Mouse (Mus musculus) hindbrain, embryonic 11.5 days (tissue): ENCODE results near the gene Batf. TPM values are rescaled to one million over a fixed set of nuclear protein-coding genes. Genes with fewer than 3 reads are reported as not detected.

ENCODE experiments used
- ATAC-seq: fragments of 200-750 bp; cut with Nextera tagmentation; 2 replicates; pipeline ENCODE4 v1.8.0; 2017; ENCODE audit warnings: mild to moderate bottlenecking, moderate TSS enrichment, moderate library complexity; ENCODE audit not compliant: low FRiP score
- DNase-seq: peaks from one replicate; pipeline ENCODE4 v3.0.0-alpha.2; 2015; ENCODE audit warnings: low spot score
- H3K27ac ChIP-seq: fragments of 300-500 bp; sonication (generic); 2 replicates; pipeline ENCODE4 v1.5.1; 2014; ENCODE audit warnings: mild to moderate bottlenecking, low read depth, low read length
- H3K27me3 ChIP-seq: fragments of 300-500 bp; sonication (generic); 2 replicates; pipeline ENCODE4 v1.6.1; 2014; ENCODE audit warnings: mild to moderate bottlenecking, low read length, moderate library complexity, mixed read lengths; ENCODE audit not compliant: control insufficient read depth, insufficient read depth
- H3K36me3 ChIP-seq: fragments of 300-500 bp; sonication (generic); 2 replicates; pipeline ENCODE4 v1.6.1; 2014; ENCODE audit warnings: mild to moderate bottlenecking, low read length, moderate library complexity, mixed read lengths; ENCODE audit not compliant: control insufficient read depth, insufficient read depth
- H3K4me1 ChIP-seq: fragments of 300-500 bp; sonication (generic); replicated peaks from 2 replicates; pipeline ENCODE4 v1.6.1; 2014; ENCODE audit warnings: low read length, mixed read lengths; ENCODE audit not compliant: control insufficient read depth, insufficient read depth
- H3K4me2 ChIP-seq: fragments of 300-500 bp; sonication (generic); replicated peaks from 2 replicates; pipeline ENCODE4 v1.6.1; 2014; ENCODE audit warnings: mild to moderate bottlenecking, low read depth, low read length
- H3K4me3 ChIP-seq: fragments of 300-500 bp; sonication (generic); 2 replicates; pipeline ENCODE4 v1.5.1; 2014; ENCODE audit warnings: low read depth, low read length
- H3K9ac ChIP-seq: fragments of 300-500 bp; sonication (generic); 2 replicates; pipeline ENCODE4 v1.6.1; 2014; ENCODE audit warnings: low read depth, low read length
- H3K9me3 ChIP-seq: fragments of 300-500 bp; sonication (generic); 2 replicates; pipeline ENCODE4 v1.6.1; 2016; ENCODE audit warnings: low read length; ENCODE audit not compliant: control insufficient read depth
- WGBS: fragments of 180-500 bp; shearing (Covaris S2); extraction: QIAGEN DNeasy Blood & Tissue Kit; methylation state at CpG from one replicate; pipeline ENCODE4 v1.1.7; 2014; 5-methylcytosine and 5-hydroxymethylcytosine counted together
- polyA plus RNA-seq: library from polyadenylated mRNA; unstranded; fragments of >200 nt; fragmentation: Nextera tagmentation; extraction: Ambion mirVana; gene quantifications from 2 replicates; pipeline ENCODE4 v1.2.1, GENCODE M21; 2014

Batf gene
- polyA plus RNA-seq, 1 experiment from 2014 or later = 2.2 TPM

DNA sequence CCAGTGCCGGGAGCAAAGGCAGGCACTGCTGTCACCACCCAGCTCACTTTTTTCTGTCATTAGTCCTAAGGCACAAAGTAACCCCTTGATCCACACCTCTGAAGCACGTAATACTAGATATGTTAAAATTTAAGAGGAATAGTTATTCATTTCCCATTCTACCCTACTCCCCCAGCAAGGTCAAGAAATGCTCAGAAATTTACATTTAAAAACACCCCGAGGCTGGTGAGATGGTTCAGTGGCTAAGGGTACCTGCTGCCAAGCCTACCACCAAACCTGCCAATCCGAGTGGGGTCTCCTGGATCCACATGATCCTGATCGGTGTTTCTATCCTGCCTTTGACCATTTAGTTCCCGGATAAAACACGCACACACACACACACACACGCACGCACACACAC lies 63.4 kb downstream of the Batf start:
- ATAC-seq = no peak

DNA sequence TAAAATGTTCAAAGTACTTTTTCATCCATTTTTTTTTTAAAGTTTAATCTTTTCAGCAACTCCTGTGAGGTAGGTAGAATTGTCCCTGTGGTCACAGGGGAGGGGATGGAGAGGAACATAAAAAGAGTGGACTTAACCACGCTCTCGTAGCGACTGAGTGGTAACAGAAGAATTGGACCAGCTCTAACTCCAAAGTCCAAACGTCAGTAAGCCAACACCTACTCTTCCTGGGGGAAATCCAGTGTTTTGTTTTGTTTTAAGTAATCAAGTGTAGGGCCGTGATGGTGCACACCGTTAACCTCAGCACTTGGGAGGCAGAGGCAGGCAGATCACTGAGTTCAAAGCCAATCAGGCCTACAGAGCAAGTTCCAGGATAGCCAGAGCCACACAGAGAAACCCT lies 65.6 kb downstream of the Batf start:
- no peak overlapping the region for H3K27ac ChIP-seq
- 89% methylated on average over 6 of the region's 6 CpGs for WGBS
- H3K4me1 ChIP-seq = no peaks in the 10 kb centered on the region
- H3K36me3 ChIP-seq = no peaks in the 10 kb centered on the region
- DNase-seq (no peak), ATAC-seq (no peak)
- no peak overlapping the region for H3K4me3 ChIP-seq
- H3K4me2 ChIP-seq = no peak overlapping the region
- H3K27me3 ChIP-seq = no peaks in the 10 kb centered on the region
- no peaks in the 10 kb centered on the region for H3K9me3 ChIP-seq
- H3K9ac ChIP-seq = no peak overlapping the region

More for the DNA sequence above, 63.4 kb downstream of the Batf start:
- no peak for DNase-seq
- H3K27me3 ChIP-seq = peaks cover 3% of the 10 kb centered on the region; the same call in 1 of the 2 replicates
- no peak overlapping the region for H3K9ac ChIP-seq
- H3K4me1 ChIP-seq = peaks cover 3% of the 10 kb centered on the region; the same call in 1 of the 2 replicates
- no peak overlapping the region for H3K27ac ChIP-seq
- H3K9me3 ChIP-seq = no peaks in the 10 kb centered on the region
- H3K4me2 ChIP-seq = no peak overlapping the region
- 92% methylated on average over 9 of the region's 9 CpGs for WGBS
- no peak overlapping the region for H3K4me3 ChIP-seq
- no peaks in the 10 kb centered on the region for H3K36me3 ChIP-seq

DNA sequence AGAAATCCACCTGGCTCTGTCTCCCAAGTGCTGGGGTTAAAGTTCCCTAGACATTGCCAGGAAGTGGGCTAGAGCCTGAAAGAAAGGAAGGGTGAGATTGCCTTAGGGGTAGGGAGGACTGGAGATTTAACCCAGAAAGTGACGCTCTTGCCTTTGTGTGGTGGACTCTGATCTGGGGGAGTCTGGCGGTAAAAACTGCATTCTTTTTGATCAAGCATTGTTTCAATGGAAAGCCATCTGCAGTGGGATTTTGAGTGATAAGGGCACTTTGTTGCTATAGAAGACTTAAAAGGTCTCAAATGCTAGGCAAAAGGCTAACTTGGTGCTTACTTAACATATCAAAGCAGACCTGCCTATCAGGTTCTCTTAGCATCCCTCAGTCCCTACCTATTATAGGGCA lies 66.8 kb downstream of the Batf start:
- Histone ChIP-seq H3K27ac (no peak overlapping the region), H3K9me3 (no peaks in the 10 kb centered on the region), H3K4me2 (no peak overlapping the region), H3K4me1 (no peaks in the 10 kb centered on the region), H3K27me3 (no peaks in the 10 kb centered on the region), H3K4me3 (no peak overlapping the region), H3K36me3 (no peaks in the 10 kb centered on the region), H3K9ac (no peak overlapping the region)
- 34% methylated on average over 2 of the region's 2 CpGs for WGBS
- DNase-seq = no peak
- no peak for ATAC-seq

DNA sequence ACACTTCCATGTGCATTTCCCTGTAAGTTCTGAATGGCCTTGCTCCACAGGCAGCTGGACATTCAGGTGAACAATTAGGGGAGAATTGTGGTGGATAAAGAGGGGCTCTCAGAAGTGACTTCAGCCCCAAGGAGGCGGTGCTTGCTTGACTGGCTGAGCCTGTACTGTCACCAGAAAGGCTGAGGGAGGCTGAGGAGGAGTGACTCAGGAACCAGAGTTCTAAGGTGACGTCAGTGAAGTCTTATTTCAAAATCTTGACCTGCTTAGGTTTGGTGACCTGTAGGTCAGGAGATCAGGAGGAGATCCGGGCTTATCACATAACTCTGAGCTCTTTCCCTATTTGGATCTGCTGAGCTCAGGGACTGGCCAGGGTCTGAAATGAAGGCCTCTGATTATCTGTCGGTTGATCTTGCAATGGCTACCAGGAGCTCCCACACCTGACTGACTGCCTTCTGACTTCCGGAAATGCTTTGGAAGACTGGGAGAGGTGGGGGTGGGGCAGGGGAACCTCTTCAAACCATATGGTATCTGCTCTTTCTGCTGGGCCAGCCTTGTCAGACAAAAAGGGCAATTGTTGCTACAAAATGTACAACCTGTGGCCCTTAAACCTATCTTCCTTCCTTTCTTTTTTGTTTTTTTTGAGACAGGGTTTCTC lies 68.3 kb downstream of the Batf start:
- no peak for ATAC-seq

DNA sequence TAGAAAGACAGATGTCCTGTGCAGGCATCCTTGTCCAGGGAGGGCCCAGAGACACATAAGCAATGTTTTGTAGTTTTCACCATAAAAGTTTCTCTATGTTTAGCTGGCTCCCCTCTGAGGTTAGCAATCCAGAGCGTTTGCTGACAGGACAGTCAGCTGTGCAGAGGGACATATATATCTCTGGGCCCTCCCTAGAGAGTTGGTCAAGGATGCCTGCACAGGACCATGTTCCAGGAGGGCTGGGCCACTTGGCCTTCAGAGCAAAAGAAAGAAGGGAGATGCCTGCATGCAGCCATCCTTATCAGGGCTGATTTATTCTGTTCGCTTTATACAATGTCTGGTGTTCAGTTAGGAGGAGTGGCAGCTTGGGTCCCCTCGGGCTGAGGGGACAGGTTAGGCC lies 70.0 kb downstream of the Batf start:
- whole genome bisulfite sequencing = 81% methylated on average over 3 of the region's 3 CpGs
- no peak for DNase-seq
- no peaks in the 10 kb centered on the region for H3K27me3 ChIP-seq

More for the DNA sequence above, 68.3 kb downstream of the Batf start:
- Histone ChIP-seq H3K27ac (no peak overlapping the region), H3K4me3 (no peak overlapping the region), H3K4me2 (no peak overlapping the region), H3K36me3 (no peaks in the 10 kb centered on the region), H3K27me3 (no peaks in the 10 kb centered on the region), H3K9me3 (no peaks in the 10 kb centered on the region), H3K9ac (no peak overlapping the region), H3K4me1 (no peaks in the 10 kb centered on the region)
- DNase-seq = no peak
- WGBS = 67% methylated on average over 5 of the region's 5 CpGs

DNA sequence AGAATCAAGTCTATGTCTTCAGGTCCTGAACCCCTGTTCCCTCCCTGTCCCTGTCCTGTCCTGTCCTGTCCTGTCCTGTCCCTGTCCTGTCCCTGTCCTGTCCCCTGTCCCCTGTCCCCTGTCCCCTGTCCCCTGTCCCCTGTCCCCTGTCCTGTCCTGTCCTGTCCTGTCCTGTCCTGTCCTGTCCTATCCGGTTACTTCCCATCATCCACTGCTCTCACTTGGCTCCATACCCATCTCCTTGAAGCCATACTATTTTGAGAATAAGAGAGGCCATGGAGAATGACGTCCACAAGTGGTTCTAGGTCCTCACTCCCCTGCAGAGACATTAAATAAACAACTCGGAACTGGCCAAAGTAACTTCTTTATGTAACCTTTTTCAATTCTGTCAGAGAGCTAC lies 70.6 kb downstream of the Batf start:
- H3K36me3 ChIP-seq = no peaks in the 10 kb centered on the region
- DNase-seq = no peak
- H3K9me3 ChIP-seq = no peaks in the 10 kb centered on the region
- no peak overlapping the region for H3K4me2 ChIP-seq
- H3K4me3 ChIP-seq = no peak overlapping the region
- WGBS = 79% methylated on average over 3 of the region's 3 CpGs
- H3K9ac ChIP-seq = no peak overlapping the region
- H3K27me3 ChIP-seq = no peaks in the 10 kb centered on the region
- no peak overlapping the region for H3K27ac ChIP-seq
- no peak for ATAC-seq
- no peaks in the 10 kb centered on the region for H3K4me1 ChIP-seq

More for the DNA sequence above, 70.0 kb downstream of the Batf start:
- H3K27ac ChIP-seq = no peak overlapping the region
- H3K4me2 ChIP-seq = no peak overlapping the region
- H3K9ac ChIP-seq = no peak overlapping the region
- no peak for ATAC-seq
- no peaks in the 10 kb centered on the region for H3K36me3 ChIP-seq
- H3K9me3 ChIP-seq = no peaks in the 10 kb centered on the region
- H3K4me1 ChIP-seq = no peaks in the 10 kb centered on the region
- no peak overlapping the region for H3K4me3 ChIP-seq

Other genes with a start within 250 kb of the Batf start
- 1.4 and 1.6 TPM in 2 replicates for gene Fos, start 212.8 kb upstream of the Batf start, polyA plus RNA-seq
- gene Jdp2, start 87.6 kb upstream of the Batf start, polyA plus RNA-seq = 0.25 and 0.43 TPM in 2 replicates
- gene Flvcr2, start 59.9 kb downstream of the Batf start, polyA plus RNA-seq = 1.3 TPM in 2 replicates
- gene Erg28, start 137.9 kb downstream of the Batf start, polyA plus RNA-seq = 107 and 121 TPM in 2 replicates
- 18.7 and 25.6 TPM in 2 replicates for gene Ttll5, start 138.0 kb downstream of the Batf start, polyA plus RNA-seq